ENCODE assay signal across 8 mouse cellular contexts in the genomic region with DNA sequence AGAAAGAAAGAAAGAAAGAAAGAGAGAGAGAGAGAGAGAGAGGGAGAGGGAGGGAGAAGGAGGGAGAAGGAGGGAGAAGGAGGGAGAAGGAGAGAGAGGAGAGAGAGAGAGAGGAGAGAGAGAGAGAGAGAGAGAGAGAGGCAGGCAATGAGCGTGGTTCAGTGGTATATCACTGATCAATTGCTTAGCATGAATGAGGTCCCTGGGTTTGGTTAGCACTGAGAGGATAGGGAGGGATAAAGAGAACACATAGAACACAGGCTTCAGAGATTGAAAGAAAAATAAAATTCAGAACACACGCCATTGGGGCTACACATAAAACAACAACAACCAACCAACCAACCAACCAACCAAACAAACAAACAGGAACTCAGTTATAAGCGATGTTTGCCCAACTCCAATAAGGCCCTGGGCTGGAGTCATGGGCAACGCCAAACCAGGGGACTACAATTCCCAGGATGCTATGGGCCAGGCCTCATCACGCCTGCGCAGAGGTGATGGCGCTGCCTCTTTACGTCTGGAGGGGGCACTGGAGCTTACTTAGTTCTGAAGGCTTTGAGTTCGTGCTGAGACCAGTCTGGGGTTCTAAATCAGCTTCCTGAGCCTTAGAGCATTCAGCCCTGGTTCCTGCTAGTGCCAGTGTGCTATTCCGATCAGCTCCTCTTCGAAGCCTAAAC. TPM values are rescaled to one million over a fixed set of nuclear protein-coding genes. Genes with fewer than 3 reads are reported as not detected.
DNase-seq lines count a peak whose midpoint lies in the region; ATAC-seq and TF ChIP-seq lines count a peak whose summit lies in the region.

No protein-coding gene starts in this region.

- peak overlapping the region; percentile 41; the same call in 1 of the 2 replicates for H3K9ac ChIP-seq in lung, embryonic 15.5 days

- TF ChIP-seq CTCF in thymus, adult 2 months (IDR thresholded peaks at IDR 0.05; ENCODE audit: borderline replicate concordance, control insufficient read depth, extremely low read depth, insufficient read depth, low read length, poor library complexity) = peak; percentile 47; the same call in 1 of the 2 replicates

- DNase-seq in MEL-GATA-1-ER (ENCODE audit: extremely low read depth, low read depth) = peak; percentile 89
- peak; percentile 83 for DNase-seq in cerebellum, adult 8-10 months
- peak; percentile 90 for DNase-seq in forelimb bud, embryonic 11.5 days (ENCODE audit: low read depth, low spot score)
- DNase-seq in layer of hippocampus, adult 9-10 months (ENCODE audit: low spot score) = peak; percentile 81
- DNase-seq in ovary, adult 18-20 months (ENCODE audit: low spot score) = peak; percentile 82
- DNase-seq in thymus, adult 2 months = peak; percentile 89

- no peaks in the 10 kb centered on the region for H3K36me3 ChIP-seq in lung, embryonic 15.5 days
- H3K36me3 ChIP-seq in thymus, adult 2 months (ENCODE audit: control insufficient read depth, insufficient read depth, low read length) = no peaks in the 10 kb centered on the region

- peak; percentile 88 to 96 for ATAC-seq in hematopoietic stem cell, adult 5-6 weeks (replicated peaks in 1 of 2; ENCODE audit: insufficient read depth in 1 of 2, low FRiP score in 2 of 2, low TSS enrichment in 1 of 2, low read depth in 1 of 2, poor library complexity in 2 of 2, severe bottlenecking in 2 of 2)
- peak; percentile 93 for ATAC-seq in lung, embryonic 15.5 days (ENCODE audit: borderline replicate concordance, extremely low read depth, low FRiP score, low TSS enrichment)

- 0 out of 2 replicates have a peak, but pooled peaks have one; percentile 20 for TF ChIP-seq POLR2A in thymus, adult 2 months (IDR thresholded peaks at IDR 0.05; ENCODE audit: control insufficient read depth, extremely low read depth, insufficient read depth, low read length, poor library complexity)

- 14% methylated on average over 11 of the region's 11 CpGs for WGBS in lung, embryonic 15.5 days
- 16% methylated on average over 11 of the region's 11 CpGs for WGBS in thymus, adult 2 months

- H3K27ac ChIP-seq in lung, embryonic 15.5 days = peak overlapping the region; percentile 57; the same call in 1 of the 2 replicates
- peak overlapping the region; percentile 77 for H3K27ac ChIP-seq in thymus, adult 2 months (ENCODE audit: control insufficient read depth, insufficient read depth, low read length)

- H3K4me1 ChIP-seq in lung, embryonic 15.5 days = 0 out of 2 replicates have a peak, but pooled peaks cover 3% of the 10 kb centered on the region
- peaks cover 23% of the 10 kb centered on the region for H3K4me1 ChIP-seq in thymus, adult 2 months (replicated peaks; ENCODE audit: control insufficient read depth, insufficient read depth, low read length)

- H3K9me3 ChIP-seq in lung, embryonic 15.5 days = no peaks in the 10 kb centered on the region

- no peaks in the 10 kb centered on the region for H3K27me3 ChIP-seq in lung, embryonic 15.5 days
- no peaks in the 10 kb centered on the region for H3K27me3 ChIP-seq in thymus, adult 2 months (ENCODE audit: control insufficient read depth, insufficient read depth, low read length)

- peak overlapping the region; percentile 36 for H3K4me3 ChIP-seq in lung, embryonic 15.5 days
- H3K4me3 ChIP-seq in thymus, adult 2 months (ENCODE audit: control insufficient read depth, insufficient read depth, low read length) = peak overlapping the region; percentile 48

- peak overlapping the region; percentile 58 for H3K4me2 ChIP-seq in lung, embryonic 15.5 days

RNA-seq across cellular contexts. Expression of gene Sit1, which starts 5.5 kb away (rescaled TPM):
- not detected in 2 replicates for total RNA-seq in hematopoietic stem cell, adult 5-6 weeks (2017)
- polyA plus RNA-seq in lung, embryonic 15.5 days (2015; fragmentation: Nextera tagmentation; extraction: Ambion mirVana) = 0.14 and 1.2 TPM in 2 replicates
- polyA plus RNA-seq in thymus, adult 2 months (2012; rRNA removed) = 187 and 239 TPM in 2 replicates

RNA-seq across cellular contexts. Expression of gene Ccdc107, which starts 14.7 kb away (rescaled TPM):
- total RNA-seq in hematopoietic stem cell, adult 5-6 weeks (2017) = 45.7 and 55.6 TPM in 2 replicates
- 67.4 and 70.1 TPM in 2 replicates for polyA plus RNA-seq in lung, embryonic 15.5 days (2015; fragmentation: Nextera tagmentation; extraction: Ambion mirVana)
- 330 and 367 TPM in 2 replicates for polyA plus RNA-seq in thymus, adult 2 months (2012; rRNA removed)

RNA-seq across cellular contexts. Expression of gene Arhgef39, which starts 21.5 kb away (rescaled TPM):
- total RNA-seq in hematopoietic stem cell, adult 5-6 weeks (2017) = 66.5 and 76.9 TPM in 2 replicates
- 48.8 and 54.0 TPM in 2 replicates for polyA plus RNA-seq in lung, embryonic 15.5 days (2015; fragmentation: Nextera tagmentation; extraction: Ambion mirVana)
- polyA plus RNA-seq in thymus, adult 2 months (2012; rRNA removed) = 105 and 108 TPM in 2 replicates

RNA-seq across cellular contexts. Expression of gene Cd72, which starts 23.6 kb away (rescaled TPM):
- total RNA-seq in hematopoietic stem cell, adult 5-6 weeks (2017) = 91.6 and 153 TPM in 2 replicates
- 1.8 and 3.1 TPM in 2 replicates for polyA plus RNA-seq in lung, embryonic 15.5 days (2015; fragmentation: Nextera tagmentation; extraction: Ambion mirVana)
- polyA plus RNA-seq in thymus, adult 2 months (2012; rRNA removed) = 9.8 and 10.8 TPM in 2 replicates

RNA-seq across cellular contexts. Expression of gene Car9, which starts 28.8 kb away (rescaled TPM):
- total RNA-seq in hematopoietic stem cell, adult 5-6 weeks (2017) = 2.4 and 10.6 TPM in 2 replicates
- polyA plus RNA-seq in lung, embryonic 15.5 days (2015; fragmentation: Nextera tagmentation; extraction: Ambion mirVana) = 4.7 and 6.1 TPM in 2 replicates
- 2.5 and 2.9 TPM in 2 replicates for polyA plus RNA-seq in thymus, adult 2 months (2012; rRNA removed)

Comparison
In these comparisons a context has a peak if more than half of its experiments do, and no peak if none do; other contexts are left out.
1. Peak in every context shown above with its lines: DNase-seq, ATAC-seq, H3K4me3 ChIP-seq and H3K27ac ChIP-seq.
2. RNA of gene Sit1, which starts 5.5 kb away (polyA plus RNA-seq): 187 to 239 TPM in thymus, adult 2 months; 0.14 to 1.2 TPM in lung, embryonic 15.5 days; every median in the first group is over 10 times any median in the second.